Mouse (Mus musculus): ENCODE results near the gene Rapgef6.

GRCm38 (mm10) chr11:54595905-54596555 is 73.4 kb downstream of the Rapgef6 start:
- TF ChIP-seq POLR2A (IDR thresholded peaks at IDR 0.05; ENCODE audit: insufficient read depth, low read depth, low read length) (no peak), CTCF (IDR thresholded peaks at IDR 0.05) (no peak), EP300 (IDR thresholded peaks at IDR 0.05; ENCODE audit: insufficient read depth, low read depth, low read length) (no peak)

Measured in heart, adult 2 months (tissue).